Mouse (Mus musculus) skeletal muscle tissue, adult 2 months (tissue): ENCODE data around the gene Ilk.
"Not testable (repeated sequence)": the region's sequence is repeated elsewhere in the genome, so short reads cannot be mapped to it uniquely, and the experiment has no call there.

Experiments
- DNase-seq: peaks from one replicate; pipeline ENCODE4 v3.0.0-alpha.2; 2012; ENCODE audit warnings: low read depth, low spot score

The Ilk gene

DNA sequence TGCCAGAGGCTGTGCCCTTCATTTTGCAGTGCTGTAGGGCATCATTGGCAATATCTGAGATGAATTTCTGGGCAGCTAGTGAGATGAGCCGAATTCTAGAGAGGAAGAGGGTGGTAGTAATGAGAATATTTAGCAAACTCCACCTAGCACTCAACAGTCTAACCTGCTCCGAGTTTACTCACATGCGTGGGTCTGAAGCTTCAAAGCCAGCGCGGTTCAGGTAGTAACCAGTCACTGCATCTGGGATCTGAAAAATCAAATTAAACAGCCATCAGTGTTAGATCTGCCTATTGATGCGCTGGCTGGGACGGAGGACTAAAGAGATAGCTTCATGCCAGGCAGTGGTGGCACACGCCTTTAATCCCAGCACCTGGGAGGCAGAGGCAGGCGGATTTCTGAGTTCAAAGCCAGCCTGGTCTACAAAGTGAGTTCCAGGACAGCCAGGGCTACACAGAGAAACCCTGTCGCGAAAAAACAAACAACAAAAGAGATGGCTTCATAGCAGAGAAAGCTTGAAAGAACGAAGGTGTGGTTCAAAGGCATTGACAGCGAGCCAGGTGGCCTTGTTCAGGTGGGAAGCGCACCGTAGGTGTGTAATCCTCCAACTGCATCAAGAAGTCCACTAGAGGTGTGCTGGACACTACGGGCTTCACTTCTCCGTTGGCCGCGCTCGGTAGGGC, 7.0 kb downstream of the Ilk start:
- DNase-seq = not testable (repeated sequence)

DNA sequence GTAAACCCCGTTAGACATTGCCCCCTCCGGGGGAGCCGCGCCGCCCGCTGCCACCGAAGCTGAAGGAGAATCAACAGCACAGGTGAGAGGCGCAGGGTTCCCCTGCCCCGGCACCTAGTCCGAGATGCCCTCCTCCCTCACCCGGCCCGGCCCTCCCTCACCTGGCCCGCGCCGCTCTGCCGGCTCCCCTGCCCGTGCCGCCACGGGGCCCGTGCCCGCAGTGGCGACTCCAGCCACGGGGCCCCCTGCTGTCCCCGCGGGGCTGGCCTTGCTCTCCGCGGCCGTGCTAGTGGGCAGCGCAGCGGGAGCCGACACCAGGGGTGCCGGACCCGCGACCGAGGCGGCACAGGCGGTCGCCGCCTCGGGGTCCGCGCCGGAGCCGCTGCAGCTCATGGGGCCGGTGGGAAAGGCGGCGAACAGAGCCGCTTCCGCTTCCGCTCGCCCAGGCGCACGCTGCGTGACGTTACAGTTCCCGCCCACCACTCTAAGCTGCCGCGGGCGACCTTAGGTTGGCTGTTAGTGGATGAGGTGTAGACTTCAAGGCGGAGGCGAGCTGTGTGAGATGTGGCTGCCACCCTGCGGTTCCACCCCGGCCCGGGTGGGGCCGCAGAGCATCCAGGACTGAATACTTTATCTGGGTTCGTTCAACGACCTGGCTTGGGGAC, 7.7 kb downstream of the Ilk start, which contains the start of gene Taf10:
Gene Taf10, minus strand, starts transcription at position 436 of the 665 bp plus-strand sequence.
- DNase-seq = peak; percentile 78

DNA sequence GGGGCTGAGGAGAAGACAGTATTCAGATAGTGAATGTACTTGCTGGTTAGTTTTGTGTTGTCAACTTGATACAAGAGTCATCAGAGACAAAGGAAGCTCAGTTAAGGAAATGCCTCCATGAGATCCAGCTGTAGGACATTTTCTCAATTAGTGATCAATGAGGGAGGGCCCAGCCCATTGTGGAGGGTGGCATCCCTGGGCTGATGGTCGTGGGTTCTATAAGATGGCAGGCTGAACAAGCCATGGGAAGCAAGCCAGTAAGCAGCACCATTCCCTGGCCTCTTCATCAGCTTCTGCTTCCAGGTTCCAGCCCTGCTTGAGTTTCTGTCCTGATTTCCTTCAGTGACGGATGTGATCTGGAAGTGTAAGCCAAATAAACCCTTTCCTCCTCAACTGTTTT, 11.4 kb downstream of the Ilk start:
- no peak for DNase-seq

DNA sequence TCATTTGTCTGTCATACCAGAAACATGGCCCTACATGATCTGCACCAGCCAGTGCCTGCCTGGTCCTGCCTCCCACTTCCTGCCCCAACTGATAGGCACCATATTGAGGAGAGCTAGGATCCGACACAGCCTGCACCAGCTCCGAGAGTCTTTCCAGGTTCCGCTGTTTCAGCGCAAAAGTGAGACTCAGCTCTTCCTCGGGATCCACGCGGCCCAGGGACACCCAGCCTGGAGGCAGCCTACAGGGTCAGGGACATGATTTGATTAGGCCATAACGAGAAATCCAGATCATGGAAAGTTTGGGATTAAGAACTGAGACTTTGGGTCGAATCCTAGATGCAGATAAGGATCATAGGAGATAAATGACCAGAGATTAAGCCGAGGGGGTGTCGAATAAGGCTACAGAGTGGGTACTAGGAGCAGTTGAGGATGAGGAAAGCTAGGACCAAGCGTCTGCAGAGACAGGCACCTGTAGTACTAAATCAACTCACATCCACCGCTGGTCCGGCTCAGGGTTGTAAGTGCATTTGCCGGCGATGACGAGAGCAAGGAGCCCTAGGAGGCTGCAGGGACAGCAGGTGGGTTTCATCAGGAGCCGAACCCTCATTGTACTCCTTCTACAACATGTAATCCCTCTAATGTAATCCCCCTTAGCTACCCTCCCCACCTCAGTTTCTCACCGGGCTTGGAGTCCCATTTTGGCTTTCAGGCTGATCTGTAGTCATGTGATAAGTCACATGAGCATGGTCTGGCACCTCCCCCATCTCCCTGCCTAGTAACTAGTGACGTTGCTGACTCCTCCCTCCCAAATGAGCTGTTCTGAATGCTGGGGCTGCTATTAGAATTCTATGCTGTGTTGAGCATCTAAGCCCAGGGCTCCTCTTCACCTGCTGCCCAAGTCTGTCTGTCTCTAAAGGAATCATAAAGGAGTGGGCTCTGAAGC, 15.4 kb downstream of the Ilk start, which contains the start of gene Tpp1:
Gene Tpp1, minus strand, starts transcription at position 745 of the 943 bp plus-strand sequence.
- DNase-seq = peak; percentile 96

DNA sequence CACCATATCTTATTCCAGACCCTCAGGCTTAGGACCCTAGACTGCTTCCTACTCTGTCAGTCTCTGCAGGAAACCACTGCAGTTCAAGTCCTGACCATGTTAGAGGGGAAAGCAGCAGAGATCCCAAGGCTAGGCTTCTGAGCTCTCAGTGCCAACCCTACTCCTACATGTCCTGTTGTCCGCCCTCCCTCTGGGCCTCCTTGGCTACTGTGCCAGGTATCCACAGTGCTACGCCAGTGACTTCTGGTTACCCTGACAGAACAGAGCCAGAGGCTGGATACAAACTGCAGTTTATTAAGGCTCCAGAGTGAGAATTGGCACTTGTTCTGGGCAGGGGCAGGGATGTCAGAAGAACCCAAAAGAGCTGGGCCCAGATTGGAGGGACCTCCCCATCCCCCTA, 16.3 kb downstream of the Ilk start:
- DNase-seq = no peak

DNA sequence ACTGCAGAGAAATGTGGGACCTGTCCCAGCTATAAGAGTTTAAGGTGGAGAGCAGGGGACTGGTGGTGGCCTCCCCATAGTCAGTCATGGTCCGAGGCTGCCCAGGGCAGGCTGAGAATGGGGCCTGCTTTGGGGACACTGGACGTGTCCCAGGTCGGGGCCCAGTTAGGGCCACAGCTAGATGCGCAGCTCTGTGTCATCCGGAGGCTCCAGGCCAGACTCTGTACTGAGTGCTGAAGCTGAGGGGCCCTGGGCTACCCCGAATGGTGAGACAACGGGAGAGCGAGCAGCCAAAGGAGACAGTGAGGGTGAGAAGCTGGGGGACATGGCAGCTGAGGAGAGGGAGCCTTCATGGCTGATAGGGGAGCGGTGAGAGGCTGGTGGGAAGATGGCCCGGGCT, 16.9 kb downstream of the Ilk start:
- no peak for DNase-seq

DNA sequence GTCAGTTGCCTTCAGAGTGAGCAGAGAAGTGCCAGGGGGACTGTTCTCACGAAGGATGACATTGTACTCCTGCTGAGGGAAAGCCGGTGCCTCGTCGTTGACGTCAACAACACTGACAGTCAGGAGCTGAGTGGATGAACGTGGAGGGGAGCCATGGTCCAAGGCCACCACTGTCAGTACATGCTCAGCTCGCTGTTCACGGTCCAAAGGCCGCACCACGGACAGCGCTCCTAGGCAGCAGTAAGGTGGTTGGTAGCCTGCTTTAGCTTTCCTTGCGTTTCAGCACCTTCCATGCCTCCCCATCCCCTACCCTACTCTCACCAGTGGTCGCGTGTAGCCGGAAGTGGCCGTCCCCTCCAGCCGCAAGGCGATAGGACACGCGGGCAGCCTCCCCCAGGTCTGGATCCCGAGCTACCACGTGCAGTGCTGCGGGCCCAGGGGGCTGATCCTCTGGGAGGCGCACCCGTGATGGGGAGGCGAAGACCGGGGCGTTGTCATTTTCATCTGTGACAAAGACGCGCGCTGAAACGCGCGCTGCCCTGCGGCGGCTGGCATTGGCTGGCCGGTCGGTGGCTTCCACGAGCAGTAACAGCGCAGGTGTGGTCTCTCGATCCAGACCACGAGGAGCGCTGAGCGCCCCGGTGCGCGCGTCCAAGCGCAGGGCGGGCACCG, 25.6 kb downstream of the Ilk start:
- no peak for DNase-seq

DNA sequence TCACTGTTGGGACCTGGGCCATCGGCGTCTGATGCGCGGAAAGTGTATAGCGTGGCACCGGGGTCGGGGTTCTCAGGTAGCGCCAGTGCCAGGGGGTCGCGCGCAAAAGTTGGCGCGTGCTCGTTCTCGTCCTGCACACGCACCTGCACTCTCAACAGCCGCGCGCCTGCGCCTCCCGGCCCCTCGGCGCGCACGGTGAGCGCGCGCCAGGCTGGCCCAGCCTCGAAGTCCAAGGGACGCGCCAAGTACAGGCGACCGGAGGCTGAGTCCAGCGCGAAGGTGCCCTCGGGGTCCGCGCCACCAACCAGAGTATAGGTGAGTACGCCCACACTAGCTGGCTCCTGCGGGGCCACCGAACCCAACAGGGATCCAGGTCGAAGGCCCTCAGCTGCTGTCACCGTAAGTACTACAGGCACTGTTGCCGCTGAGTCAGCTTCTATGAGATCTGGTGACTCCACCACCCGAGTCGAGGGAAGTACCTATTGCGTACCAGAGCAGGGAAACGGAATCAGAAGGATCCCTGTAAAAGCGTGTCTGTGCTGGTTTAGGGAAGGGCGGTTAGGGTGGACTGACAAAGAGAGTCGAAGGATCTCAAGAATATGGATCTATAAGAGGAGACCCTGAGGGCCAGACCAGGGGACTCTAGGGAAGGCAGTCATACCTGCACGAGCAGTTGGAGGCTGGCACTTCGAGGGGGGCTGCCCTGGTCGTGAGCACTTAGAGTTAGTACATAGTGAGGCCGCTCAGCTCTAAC, 26.3 kb downstream of the Ilk start:
- no peak for DNase-seq

DNA sequence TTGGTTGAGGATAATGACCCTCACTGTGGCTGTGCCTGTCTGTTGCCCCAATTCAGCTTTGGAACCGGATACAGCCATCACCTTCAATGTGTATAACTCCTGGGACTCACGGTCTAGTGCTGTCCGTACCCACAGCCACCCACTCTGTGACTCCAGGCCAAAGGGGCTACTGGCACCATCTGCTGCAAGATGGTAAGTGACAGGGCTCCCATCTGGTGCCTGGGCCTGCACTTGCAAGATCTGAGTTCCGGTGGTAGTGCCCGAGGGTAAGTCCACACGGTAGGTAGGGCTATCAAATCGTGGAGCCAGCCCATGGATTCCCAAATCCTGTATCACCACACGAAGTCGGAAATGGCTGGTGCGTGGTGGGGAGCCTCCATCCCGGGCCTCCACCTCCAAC, 27.9 kb downstream of the Ilk start:
- DNase-seq = no peak

DNA sequence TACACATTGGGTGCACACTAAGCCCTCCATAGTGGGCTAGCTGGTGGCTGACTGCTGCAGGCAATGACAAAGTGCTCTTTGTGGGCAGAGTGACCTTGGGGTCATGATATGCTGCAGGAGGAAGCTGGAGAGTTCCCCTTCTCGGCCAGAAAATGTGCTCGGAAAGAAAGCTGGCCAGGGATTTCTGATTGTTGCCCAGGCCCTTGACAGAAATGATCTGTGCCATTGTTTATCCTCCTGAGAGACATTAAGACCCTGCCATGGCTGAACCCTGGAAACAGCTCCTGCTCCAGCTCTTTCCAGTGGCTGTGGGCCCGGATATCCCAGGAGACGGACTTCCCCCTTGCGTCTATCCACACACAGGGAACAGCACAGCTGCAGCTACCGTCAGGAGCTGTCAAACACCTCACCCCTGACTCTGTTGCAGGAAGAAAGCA, 31.4 kb downstream of the Ilk start:
- DNase-seq = no peak

DNA sequence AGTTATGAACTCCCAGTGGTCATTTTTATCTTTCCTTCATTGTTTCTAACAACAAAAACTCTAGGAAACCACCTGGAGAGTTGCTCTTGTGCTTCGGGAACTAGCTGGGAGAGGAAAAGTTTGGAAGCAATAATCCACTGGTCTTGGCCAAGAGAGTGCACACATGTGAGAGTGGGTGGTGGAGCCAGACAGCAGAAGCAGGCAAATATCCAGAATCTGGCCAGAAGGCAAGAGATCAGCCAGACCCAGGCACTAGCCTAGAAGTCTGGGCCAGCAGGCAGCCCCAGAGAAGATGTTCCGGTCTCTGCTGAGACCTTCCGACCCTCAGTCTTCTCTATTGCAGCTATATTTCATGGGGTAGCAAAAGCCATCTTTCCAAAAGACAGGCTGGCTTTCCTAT, 33.6 kb downstream of the Ilk start:
- peak; percentile 68 for DNase-seq

DNA sequence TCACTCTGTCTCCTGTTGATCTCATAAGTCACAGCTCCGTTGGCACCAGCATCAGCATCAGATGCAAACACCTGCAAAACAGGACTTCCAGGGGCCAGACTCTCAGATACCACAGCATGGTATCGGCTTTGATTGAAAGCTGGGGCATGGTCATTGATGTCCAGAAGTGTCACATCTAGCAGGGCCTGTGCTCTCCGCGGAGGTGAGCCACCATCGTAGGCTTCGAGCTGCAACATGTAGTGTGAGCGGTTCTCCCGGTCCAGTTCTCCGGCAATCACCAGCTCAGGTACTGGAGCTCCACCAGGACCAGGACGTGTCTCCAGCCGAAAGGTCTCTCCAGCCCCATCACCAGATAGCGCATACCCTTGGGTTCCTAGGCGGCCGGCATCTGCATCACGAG, 35.9 kb downstream of the Ilk start:
- no peak for DNase-seq

DNA sequence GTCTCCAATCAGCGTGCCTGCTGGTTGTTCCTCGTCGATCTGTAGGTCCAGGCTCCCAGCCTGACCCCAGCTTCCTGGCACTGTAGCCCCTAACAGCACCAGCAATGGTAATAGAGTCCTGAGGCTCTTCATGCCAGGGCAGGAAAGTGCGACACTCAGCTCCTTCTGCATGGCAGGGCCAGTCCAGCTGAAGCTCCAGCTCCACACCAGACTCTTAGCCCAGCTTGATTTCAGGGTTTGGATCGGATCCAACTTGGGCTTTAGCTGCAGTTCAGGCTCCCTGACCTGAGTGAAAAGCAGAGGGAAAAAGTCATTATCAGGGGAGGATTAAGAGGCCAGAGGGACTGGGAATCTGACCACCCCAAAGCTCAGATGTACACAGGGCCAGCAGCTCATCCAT, 36.6 kb downstream of the Ilk start:
- DNase-seq = no peak

DNA sequence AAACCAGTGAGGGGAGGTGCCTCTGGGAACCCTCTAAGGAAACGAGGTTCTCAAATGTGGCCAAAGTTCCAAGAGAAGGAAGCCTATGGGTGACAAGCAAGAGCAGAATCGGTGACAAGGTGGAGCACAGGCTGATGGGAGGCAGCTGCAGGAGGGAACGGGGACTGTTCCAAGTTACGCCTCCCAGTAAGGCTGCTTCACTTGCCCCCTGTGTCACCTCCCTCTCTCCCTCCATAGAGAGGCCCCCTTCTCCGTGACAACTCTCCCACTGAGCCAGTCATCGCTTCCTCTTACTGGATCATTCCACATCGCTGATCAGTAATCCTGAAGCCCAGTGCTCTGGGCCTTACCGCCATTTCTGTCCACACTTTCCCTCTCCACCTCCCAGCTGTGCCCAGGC, 38.3 kb downstream of the Ilk start:
- no peak for DNase-seq

DNA sequence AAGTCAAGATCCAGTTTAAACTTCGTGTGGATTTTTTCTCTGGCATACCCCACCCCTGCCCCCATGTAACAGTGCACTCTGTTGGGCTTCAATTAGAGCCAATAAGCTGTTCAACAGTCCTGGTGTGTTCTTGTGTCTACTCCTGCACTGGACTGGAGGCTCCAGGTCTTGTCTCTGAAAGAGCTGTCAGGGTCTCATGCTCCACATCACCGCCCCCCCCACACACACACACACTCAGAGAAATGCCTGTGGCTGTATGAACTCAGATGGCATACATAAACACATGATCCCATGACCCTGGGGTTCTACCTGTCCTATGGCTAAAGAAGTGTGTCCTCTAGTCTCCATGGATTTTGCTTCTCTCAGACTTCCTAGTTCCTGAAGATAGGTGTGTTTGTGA, 39.6 kb downstream of the Ilk start:
- no peak for DNase-seq

DNA sequence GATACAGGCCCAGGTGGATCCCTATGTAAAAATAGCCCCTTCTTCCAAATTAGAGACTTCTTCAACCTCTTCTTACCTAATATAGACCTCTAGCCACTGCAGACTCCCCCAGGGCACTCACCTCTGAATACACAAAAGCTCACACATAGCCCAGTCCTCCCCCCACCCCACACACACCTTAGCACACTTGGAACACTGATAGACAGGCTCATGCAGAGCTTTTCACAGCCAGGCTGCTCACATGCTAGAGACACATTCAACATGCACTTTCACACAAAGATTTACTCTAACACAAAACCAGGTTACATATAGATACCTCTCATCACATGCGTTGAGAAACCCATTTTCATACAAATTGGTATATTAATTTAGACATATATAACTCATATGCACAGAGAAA, 40.9 kb downstream of the Ilk start:
- no peak for DNase-seq

DNA sequence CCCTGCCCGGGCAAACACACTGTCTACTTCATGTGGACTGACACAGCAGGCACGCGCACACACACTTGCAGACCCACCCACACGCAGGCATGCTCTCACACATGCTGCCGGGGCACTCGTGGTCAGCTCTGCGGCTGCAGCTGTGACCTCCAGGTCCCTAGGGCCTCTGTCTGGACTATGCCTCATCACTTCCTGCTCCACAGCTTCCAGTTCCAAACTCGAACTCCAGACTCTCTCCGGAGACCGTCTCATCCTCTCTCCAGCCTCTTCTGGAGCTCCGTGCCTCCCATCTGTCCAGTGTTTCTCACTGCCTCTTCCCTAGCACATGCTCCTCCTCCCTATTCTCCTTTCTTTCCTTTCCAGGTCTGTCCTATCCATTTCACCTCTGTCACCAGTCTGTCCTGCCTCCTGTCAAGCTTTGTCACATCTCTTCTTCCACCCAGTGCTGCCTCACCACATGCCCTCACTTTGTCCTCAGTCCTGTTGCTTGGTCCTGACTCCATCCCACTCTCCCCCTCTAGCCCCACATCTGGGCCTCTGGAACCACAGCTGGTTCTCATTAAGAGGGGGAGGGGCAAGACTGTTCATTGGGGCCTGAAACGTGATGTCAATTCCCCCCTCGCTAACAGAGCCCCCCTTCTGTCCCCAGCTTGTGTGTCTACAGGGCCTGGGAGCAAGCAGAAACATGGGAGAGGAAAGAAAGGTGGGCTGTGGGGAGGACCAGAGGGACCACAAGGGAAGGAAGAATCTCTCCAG, 41.6 kb downstream of the Ilk start:
- DNase-seq = peak; percentile 84

DNA sequence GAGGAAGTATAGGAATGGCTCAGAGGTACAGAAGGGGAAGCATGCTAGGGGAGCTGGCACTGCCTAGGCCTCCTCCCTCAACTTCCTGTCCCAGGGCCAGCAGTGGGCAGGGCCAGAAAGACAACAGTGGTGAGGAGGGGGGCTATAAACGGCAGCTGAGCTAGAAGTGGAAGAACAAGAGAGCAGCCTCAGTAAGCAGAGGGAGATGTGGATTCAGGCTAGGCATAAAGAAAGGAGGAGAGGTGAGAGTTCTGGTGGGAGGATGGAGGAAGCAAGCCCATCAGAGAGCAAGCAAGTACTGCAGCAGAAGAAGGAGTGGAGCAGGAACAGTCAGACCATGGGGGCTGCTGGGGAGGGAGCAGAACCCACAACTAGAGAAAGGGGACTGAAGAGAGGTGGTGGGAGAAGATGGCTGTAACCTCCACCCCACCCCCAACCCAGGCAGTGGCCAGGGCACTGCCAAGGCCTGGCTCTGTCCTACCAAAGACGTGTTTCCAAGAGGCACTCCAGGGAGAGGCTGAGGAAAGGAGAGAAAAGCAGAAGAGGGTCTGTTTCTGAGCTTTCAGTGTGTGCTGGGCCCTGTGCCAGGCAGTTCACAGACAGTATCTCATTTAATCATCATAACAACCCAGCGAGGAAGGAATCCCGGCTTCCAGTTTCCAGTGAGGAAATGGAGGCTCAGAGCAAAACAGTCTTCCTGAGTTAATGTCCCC, 42.3 kb downstream of the Ilk start:
- no peak for DNase-seq

DNA sequence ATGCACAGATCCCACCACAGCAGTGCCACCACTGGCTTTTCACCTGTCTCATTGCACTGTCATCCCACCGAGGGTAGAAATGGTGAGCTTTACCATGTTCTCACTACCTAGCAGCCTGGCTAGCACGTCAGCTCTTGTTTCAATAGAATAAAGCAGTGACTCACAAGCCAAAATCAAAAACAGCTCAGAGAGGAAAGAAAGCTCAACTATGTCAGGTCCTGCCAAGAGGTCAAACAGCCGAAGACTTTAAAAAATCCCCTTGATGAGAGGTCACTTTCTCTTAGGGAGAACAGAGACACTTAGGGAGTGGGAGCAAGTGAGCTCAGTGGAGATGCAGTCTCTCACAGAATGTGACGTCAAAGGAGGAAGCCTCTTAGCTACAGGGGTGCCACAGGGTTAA, 47.5 kb downstream of the Ilk start:
- DNase-seq = no peak

DNA sequence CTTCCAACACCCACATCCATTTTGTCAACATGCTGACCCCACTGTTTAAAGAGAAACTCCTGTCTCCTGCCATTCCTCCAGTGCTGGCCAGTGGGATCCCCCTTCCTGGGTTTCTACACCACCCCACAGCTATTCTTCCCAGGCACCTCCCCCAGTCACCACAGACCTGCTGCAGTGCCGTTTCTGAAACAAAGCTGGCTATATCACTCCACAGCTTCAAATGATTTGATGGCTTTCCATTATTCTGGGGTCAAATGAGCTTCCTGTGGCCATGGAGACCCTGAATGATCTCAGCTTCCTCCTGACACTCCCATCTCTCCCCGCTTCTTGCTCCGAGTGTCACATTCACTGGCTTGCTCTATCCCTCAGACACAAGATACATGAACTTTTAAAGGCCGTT, 48.2 kb downstream of the Ilk start:
- no peak for DNase-seq
